Mouse (Mus musculus): ENCODE results near the gene Mn1. TPM values are rescaled to one million over a fixed set of nuclear protein-coding genes. Genes with fewer than 3 reads are reported as not detected.

Mn1 gene
- polyA plus RNA-seq, 1 experiment, result 1.7 TPM

GRCm38 (mm10) chr5:111485907-111486306 lies 68.7 kb downstream of the Mn1 start:
- Histone ChIP-seq H3K4me3 (replicated peaks; ENCODE audit: control insufficient read depth, low read depth, low read length) (no peak overlapping the region), H3K27ac (ENCODE audit: control insufficient read depth, insufficient read depth, low read depth, low read length, poor library complexity) (no peak overlapping the region), H3K4me1 (ENCODE audit: control insufficient read depth, insufficient read depth, low read length) (no peaks in the 10 kb centered on the region)
- 74% methylated on average over 4 of the region's 4 CpGs for WGBS
- TF ChIP-seq POLR2A (IDR thresholded peaks at IDR 0.05; ENCODE audit: borderline replicate concordance, control insufficient read depth, low read depth, low read length) (no peak), CTCF (IDR thresholded peaks at IDR 0.05; ENCODE audit: control insufficient read depth, insufficient read depth, low read length) (no peak)

GRCm38 (mm10) chr5:111489022-111489616 lies 72.0 kb downstream of the Mn1 start:
- H3K4me3 ChIP-seq (replicated peaks; ENCODE audit: control insufficient read depth, low read depth, low read length), result no peak overlapping the region
- H3K4me1 ChIP-seq (ENCODE audit: control insufficient read depth, insufficient read depth, low read length), result no peaks in the 10 kb centered on the region
- 76% methylated on average over 7 of the region's 7 CpGs for WGBS
- no peak for TF ChIP-seq CTCF (IDR thresholded peaks at IDR 0.05; ENCODE audit: control insufficient read depth, insufficient read depth, low read length)
- TF ChIP-seq POLR2A (IDR thresholded peaks at IDR 0.05; ENCODE audit: borderline replicate concordance, control insufficient read depth, low read depth, low read length), result no peak
- no peak overlapping the region for H3K27ac ChIP-seq (ENCODE audit: control insufficient read depth, insufficient read depth, low read depth, low read length, poor library complexity)

- Histone ChIP-seq H3K4me3 (replicated peaks; ENCODE audit: control insufficient read depth, low read depth, low read length) (no peak overlapping the region), H3K4me1 (ENCODE audit: control insufficient read depth, insufficient read depth, low read length) (no peaks in the 10 kb centered on the region), H3K27ac (ENCODE audit: control insufficient read depth, insufficient read depth, low read depth, low read length, poor library complexity) (no peak overlapping the region)
- TF ChIP-seq POLR2A (IDR thresholded peaks at IDR 0.05; ENCODE audit: borderline replicate concordance, control insufficient read depth, low read depth, low read length) (no peak), CTCF (IDR thresholded peaks at IDR 0.05; ENCODE audit: control insufficient read depth, insufficient read depth, low read length) (no peak)
- 81% methylated on average over 4 of the region's 4 CpGs for WGBS
Measured at GRCm38 (mm10) chr5:111490599-111490998, 73.4 kb downstream of the Mn1 start.

- Histone ChIP-seq H3K4me1 (ENCODE audit: control insufficient read depth, insufficient read depth, low read length) (no peaks in the 10 kb centered on the region), H3K4me3 (replicated peaks; ENCODE audit: control insufficient read depth, low read depth, low read length) (no peak overlapping the region), H3K27ac (ENCODE audit: control insufficient read depth, insufficient read depth, low read depth, low read length, poor library complexity) (no peak overlapping the region)
- 71% methylated on average over 1 of the region's 1 CpGs for WGBS
- TF ChIP-seq CTCF (IDR thresholded peaks at IDR 0.05; ENCODE audit: control insufficient read depth, insufficient read depth, low read length) (no peak), POLR2A (IDR thresholded peaks at IDR 0.05; ENCODE audit: borderline replicate concordance, control insufficient read depth, low read depth, low read length) (no peak)
Measured at GRCm38 (mm10) chr5:111491485-111491884, 74.3 kb downstream of the Mn1 start.

- 71% methylated on average over 3 of the region's 3 CpGs for WGBS
- Histone ChIP-seq H3K4me3 (replicated peaks; ENCODE audit: control insufficient read depth, low read depth, low read length) (no peak overlapping the region), H3K4me1 (ENCODE audit: control insufficient read depth, insufficient read depth, low read length) (peaks cover 2% of the 10 kb centered on the region; the same call in 1 of the 2 replicates), H3K27ac (ENCODE audit: control insufficient read depth, insufficient read depth, low read depth, low read length, poor library complexity) (no peak overlapping the region)
- TF ChIP-seq CTCF (IDR thresholded peaks at IDR 0.05; ENCODE audit: control insufficient read depth, insufficient read depth, low read length) (no peak), POLR2A (IDR thresholded peaks at IDR 0.05; ENCODE audit: borderline replicate concordance, control insufficient read depth, low read depth, low read length) (no peak)
Measured at GRCm38 (mm10) chr5:111500036-111500435, 82.9 kb downstream of the Mn1 start.

- no peak overlapping the region for H3K4me3 ChIP-seq (replicated peaks; ENCODE audit: control insufficient read depth, low read depth, low read length)
- 60% methylated on average over 13 of the region's 13 CpGs for WGBS
- H3K4me1 ChIP-seq (ENCODE audit: control insufficient read depth, insufficient read depth, low read length), result peaks cover 9% of the 10 kb centered on the region
- no peak for TF ChIP-seq POLR2A (IDR thresholded peaks at IDR 0.05; ENCODE audit: borderline replicate concordance, control insufficient read depth, low read depth, low read length)
- TF ChIP-seq CTCF (IDR thresholded peaks at IDR 0.05; ENCODE audit: control insufficient read depth, insufficient read depth, low read length), result no peak
- H3K27ac ChIP-seq (ENCODE audit: control insufficient read depth, insufficient read depth, low read depth, low read length, poor library complexity), result no peak overlapping the region
Measured at GRCm38 (mm10) chr5:111501691-111502441, 84.7 kb downstream of the Mn1 start.

- Histone ChIP-seq H3K4me3 (replicated peaks; ENCODE audit: control insufficient read depth, low read depth, low read length) (no peak overlapping the region), H3K27ac (ENCODE audit: control insufficient read depth, insufficient read depth, low read depth, low read length, poor library complexity) (no peak overlapping the region), H3K4me1 (ENCODE audit: control insufficient read depth, insufficient read depth, low read length) (peaks cover 15% of the 10 kb centered on the region)
- TF ChIP-seq CTCF (IDR thresholded peaks at IDR 0.05; ENCODE audit: control insufficient read depth, insufficient read depth, low read length), result no peak
- TF ChIP-seq POLR2A (IDR thresholded peaks at IDR 0.05; ENCODE audit: borderline replicate concordance, control insufficient read depth, low read depth, low read length), result no peak
- WGBS, result 83% methylated on average over 6 of the region's 6 CpGs
Measured at GRCm38 (mm10) chr5:111505241-111505640, 88.1 kb downstream of the Mn1 start.

GRCm38 (mm10) chr5:111505824-111506223 lies 88.7 kb downstream of the Mn1 start:
- 55% methylated on average over 6 of the region's 6 CpGs for WGBS
- no peak for TF ChIP-seq POLR2A (IDR thresholded peaks at IDR 0.05; ENCODE audit: borderline replicate concordance, control insufficient read depth, low read depth, low read length)
- TF ChIP-seq CTCF (IDR thresholded peaks at IDR 0.05; ENCODE audit: control insufficient read depth, insufficient read depth, low read length), result no peak
- H3K4me1 ChIP-seq (ENCODE audit: control insufficient read depth, insufficient read depth, low read length), result peaks cover 17% of the 10 kb centered on the region
- H3K27ac ChIP-seq (ENCODE audit: control insufficient read depth, insufficient read depth, low read depth, low read length, poor library complexity), result no peak overlapping the region
- no peak overlapping the region for H3K4me3 ChIP-seq (replicated peaks; ENCODE audit: control insufficient read depth, low read depth, low read length)

Data from bone marrow, adult 2 months (tissue).